Mouse (Mus musculus): Measurements from ENCODE around the gene Gm4924. TPM values are rescaled to one million over a fixed set of nuclear protein-coding genes. Genes with fewer than 3 reads are reported as not detected.

Gm4924 gene
- 4.1 TPM for polyA plus RNA-seq (2017; shearing (Covaris generic))

DNA sequence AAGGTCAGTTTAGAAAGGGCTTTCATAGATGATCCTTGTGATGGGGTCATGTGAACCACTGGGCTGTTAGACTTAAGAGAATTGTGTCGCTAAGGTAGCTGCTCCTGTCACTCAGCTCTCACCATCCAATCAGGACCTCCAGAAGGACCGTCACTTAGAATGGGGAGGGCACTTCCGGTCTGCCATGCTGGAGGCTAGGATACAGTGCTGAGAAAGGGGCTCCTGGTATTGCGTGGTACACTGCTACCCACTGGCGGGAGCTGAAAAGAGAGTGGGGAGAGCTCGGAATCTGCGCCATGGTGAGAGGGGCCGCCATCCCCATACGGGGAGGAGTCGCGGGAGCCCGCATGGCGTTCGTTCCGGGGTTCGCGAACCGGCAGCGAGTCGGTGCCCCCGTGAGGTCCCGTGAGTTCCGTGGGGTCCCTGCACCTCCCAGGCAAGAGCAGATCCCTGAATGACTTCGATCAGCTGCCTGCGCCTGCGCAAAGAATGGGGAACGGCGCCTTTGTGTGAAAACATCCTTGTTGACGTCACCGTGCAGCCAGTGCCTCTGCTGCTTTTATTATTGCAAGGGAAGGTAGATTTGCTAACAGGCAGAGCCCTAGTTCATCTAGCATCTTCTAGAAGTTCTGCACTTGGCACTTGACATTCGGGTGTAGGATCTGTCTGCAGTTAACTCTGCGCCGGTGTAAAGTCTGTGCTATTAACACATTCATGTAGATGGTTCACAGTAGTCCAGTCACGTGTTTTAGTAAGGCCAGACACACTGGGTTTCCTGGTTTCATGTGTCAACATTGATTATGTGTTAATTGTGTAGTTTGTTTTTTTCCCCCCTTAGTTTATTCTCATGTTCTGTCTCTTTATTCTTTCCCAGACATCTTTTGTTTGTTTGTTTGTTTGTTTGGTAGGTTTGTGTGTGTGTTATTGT lies at the start of gene Gm4924:
TSS of gene Gm4924 (plus strand) at position 173 of the 928 bp plus-strand sequence.

GRCm38 (mm10) chr10:82316482-82316881 lies 37.6 kb upstream of the Gm4924 start, which contains the start of gene 4932415D10Rik:
4932415D10Rik (minus strand) TSS chr10:82316582.

Other genes starting within 250 kb of the Gm4924 start
- gene AU041133, start 226.2 kb upstream of the Gm4924 start, polyA plus RNA-seq (2017; shearing (Covaris generic)): 8.1 TPM
- gene Zfp938, start 113.0 kb upstream of the Gm4924 start, polyA plus RNA-seq (2017; shearing (Covaris generic)): 4.8 TPM
- gene 4932415D10Rik, start 37.7 kb upstream of the Gm4924 start, polyA plus RNA-seq (2017; shearing (Covaris generic)): not detected
- not detected for gene Gm1553, start 138.4 kb downstream of the Gm4924 start, polyA plus RNA-seq (2017; shearing (Covaris generic))

Measured in effector memory CD4-positive, alpha-beta T cell, adult 5 months (primary cell).